Mouse (Mus musculus) cerebellum, adult 2 months (tissue): ENCODE data around the gene Gm10491. TPM values are rescaled to one million over a fixed set of nuclear protein-coding genes. Genes with fewer than 3 reads are reported as not detected.
A peak's percentile ranks its signal among the peaks of the same experiment; 100 is the strongest.

Experiments
- DNase-seq, 2 experiments: peaks; one replicate each; pipeline ENCODE4 v3.0.0; 2021
- H3K27ac ChIP-seq: fragments of 200-500 bp; 2 replicates; pipeline ENCODE4 v1.5.1; 2012; ENCODE audit warnings: low read length, control low read depth, inconsistent platforms; ENCODE audit not compliant: insufficient read depth
- H3K27me3 ChIP-seq: fragments of 200-500 bp; 2 replicates; pipeline ENCODE4 v1.6.1; 2012; ENCODE audit warnings: inconsistent platforms, mild to moderate bottlenecking, low read length, moderate library complexity; ENCODE audit not compliant: control insufficient read depth, insufficient read depth
- H3K4me1 ChIP-seq: fragments of 200-500 bp; 2 replicates; pipeline ENCODE4 v1.6.1; 2011; ENCODE audit warnings: low read length; ENCODE audit not compliant: control insufficient read depth, insufficient read depth
- H3K4me3 ChIP-seq: fragments of 200-500 bp; replicated peaks from 2 replicates; pipeline ENCODE3; 2011; ENCODE audit warnings: mild to moderate bottlenecking, low read depth, low read length, control low read depth; ENCODE audit not compliant: insufficient read depth
- CTCF ChIP-seq: fragments of 200-500 bp; IDR thresholded peaks from 2 replicates; pipeline ENCODE4 v1.5.1; 2011; ENCODE audit warnings: low read depth, mild to moderate bottlenecking, control low read depth, low read length, moderate library complexity, borderline replicate concordance; ENCODE audit not compliant: insufficient read depth
- POLR2A ChIP-seq: fragments of 200-500 bp; IDR thresholded peaks from 2 replicates; pipeline ENCODE4 v1.6.1; 2011; ENCODE audit warnings: low read length, control low read depth, borderline replicate concordance; ENCODE audit not compliant: insufficient read depth
- WGBS: fragments of 180-500 bp; shearing (Covaris S2); methylation state at CpG from one replicate; pipeline ENCODE4 v1.1.7; 2018; 5-methylcytosine and 5-hydroxymethylcytosine counted together
- polyA plus RNA-seq: library from polyadenylated mRNA; depleted of rRNA; stranded (reverse); fragments of >200 nt; gene quantifications from 2 replicates; pipeline ENCODE4 v1.2.3, GENCODE M21; 2012; rRNA removed

Gm10491 gene
- not detected in 2 replicates for polyA plus RNA-seq

DNA sequence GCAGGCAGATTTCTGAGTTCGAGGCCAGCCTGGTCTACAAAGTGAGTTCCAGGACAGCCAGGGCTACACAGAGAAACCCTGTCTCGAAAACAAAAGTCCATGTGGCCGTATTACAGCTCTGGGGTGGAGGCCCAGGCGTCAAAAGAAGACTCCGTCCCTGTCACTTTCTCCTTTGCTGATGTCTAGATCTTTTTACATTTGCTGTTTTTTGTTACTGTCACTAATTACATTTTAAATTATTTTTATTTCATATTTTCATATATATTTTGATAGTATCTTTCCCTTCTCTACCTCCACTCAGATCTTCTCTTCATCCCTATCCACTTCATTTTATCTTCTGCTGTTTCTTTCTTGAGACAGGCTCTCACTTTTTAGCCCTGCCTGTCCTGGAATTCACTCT lies at the start of gene Gm10491:
Gene Gm10491 (minus strand): TSS at position 101 of the 400 bp plus-strand sequence.
- no peak for TF ChIP-seq POLR2A
- no peak for TF ChIP-seq CTCF
- no peaks in the 10 kb centered on the region for H3K4me1 ChIP-seq
- no peaks in the 10 kb centered on the region for H3K27me3 ChIP-seq
- 91% methylated on average over 5 of the region's 5 CpGs for WGBS
- no peak within 1 kb of the TSS for H3K4me3 ChIP-seq
- DNase-seq = no peak
- H3K27ac ChIP-seq = no peak within 1 kb of the TSS

DNA sequence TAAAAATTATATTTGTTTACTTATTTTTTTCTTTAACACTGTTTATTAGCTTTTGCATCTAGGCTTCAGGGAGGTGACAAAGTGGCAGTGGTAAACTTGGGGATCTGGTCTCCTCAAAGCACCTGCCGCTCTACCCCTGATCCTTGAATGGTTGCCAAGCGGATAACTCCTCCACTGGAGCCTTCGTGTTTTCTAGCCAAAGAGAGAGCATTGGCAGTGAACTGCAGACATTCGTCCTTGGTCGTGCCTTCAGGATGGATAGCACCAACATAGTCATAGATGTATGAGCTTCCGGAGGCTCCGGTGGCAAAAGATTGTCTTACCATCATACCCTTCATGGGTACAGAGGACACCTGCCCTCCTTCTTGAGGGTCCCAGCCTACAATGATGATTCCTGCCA lies 42.5 kb upstream of the Gm10491 start:
- no peaks in the 10 kb centered on the region for H3K4me1 ChIP-seq
- no peak for TF ChIP-seq CTCF
- 73% methylated on average over 7 of the region's 7 CpGs for WGBS
- H3K4me3 ChIP-seq = no peak overlapping the region
- DNase-seq = no peak
- H3K27me3 ChIP-seq = no peaks in the 10 kb centered on the region
- no peak overlapping the region for H3K27ac ChIP-seq

DNA sequence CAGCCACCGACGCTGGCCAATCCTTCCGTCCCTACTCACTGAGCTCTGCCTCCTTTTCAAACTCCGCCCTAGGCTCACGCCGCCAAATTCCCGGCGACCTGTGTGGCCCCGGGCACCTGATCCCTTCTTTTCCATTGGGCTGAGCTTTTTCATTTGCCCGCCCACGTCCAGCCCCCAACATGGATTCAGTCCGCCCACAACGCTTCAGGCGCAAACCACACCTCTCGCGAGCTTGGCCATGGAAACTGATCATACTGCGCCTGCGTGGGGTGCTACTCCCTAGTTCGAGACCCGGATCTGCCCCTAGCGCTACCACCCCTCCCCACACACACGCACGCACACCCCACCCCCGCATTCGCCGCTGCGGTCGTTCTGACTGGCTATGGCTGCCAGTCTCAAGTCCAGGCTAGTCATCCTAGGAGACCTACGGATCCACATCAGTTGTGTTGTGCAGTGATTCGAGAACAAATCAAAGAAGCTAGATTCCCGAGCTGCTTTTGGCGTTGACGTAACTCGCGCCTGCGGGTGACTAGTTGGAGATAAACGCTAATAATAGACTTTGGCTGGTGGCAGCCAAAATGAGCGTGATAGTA lies 40.4 kb upstream of the Gm10491 start:
- no peak for TF ChIP-seq CTCF
- peak; percentile 32; the same call in 1 of the 2 replicates for TF ChIP-seq POLR2A
- Histone ChIP-seq H3K4me1 (no peaks in the 10 kb centered on the region), H3K4me3 (peak overlapping the region; percentile 94), H3K27me3 (no peaks in the 10 kb centered on the region), H3K27ac (peak overlapping the region; percentile 65; the same call in 1 of the 2 replicates)
- DNase-seq = peak; percentile 91 to 95
- WGBS = 7% methylated on average over 38 of the region's 38 CpGs

DNA sequence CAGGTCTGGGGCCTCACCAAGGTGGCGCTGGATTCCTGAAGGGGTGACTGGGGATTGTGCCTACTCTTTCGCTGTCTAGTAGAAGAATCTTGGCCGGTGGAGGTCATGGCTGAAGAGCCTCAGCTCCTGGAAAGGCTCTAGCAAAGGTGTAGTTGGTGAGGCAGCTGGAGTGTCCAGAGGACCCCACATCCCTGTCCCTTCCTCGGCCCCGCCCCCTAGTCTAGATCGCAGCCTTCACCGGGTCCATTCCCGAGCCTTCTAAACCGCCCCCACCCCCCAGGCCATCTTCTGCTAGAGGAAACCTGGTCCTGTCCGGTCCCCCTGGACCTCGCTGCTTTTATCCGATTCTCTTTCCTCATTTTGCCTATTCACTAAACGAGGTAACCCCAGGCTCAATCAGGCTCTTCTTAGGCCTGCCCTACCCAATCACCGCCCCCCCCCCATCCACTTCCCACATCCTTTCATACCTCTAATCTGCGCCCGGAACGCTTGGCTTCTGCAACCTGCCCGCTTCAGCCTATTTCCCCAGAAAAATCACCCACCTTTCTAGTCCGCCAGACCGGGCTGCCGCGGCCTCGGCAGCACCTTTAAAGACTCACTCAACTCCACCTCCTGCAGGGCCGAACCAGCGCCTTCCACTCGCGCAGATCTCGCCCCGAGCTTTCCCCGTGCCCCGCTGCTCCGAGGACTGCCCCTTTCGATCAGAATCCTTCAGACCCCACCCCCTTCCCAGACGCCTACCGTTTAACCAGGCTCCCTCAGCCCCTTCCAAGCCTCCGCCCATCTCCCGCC lies 39.7 kb upstream of the Gm10491 start, which contains the start of gene Hdac6:
Gene Hdac6 (minus strand): TSS at position 782 of the 792 bp plus-strand sequence.
- H3K27me3 ChIP-seq = no peaks in the 10 kb centered on the region

DNA sequence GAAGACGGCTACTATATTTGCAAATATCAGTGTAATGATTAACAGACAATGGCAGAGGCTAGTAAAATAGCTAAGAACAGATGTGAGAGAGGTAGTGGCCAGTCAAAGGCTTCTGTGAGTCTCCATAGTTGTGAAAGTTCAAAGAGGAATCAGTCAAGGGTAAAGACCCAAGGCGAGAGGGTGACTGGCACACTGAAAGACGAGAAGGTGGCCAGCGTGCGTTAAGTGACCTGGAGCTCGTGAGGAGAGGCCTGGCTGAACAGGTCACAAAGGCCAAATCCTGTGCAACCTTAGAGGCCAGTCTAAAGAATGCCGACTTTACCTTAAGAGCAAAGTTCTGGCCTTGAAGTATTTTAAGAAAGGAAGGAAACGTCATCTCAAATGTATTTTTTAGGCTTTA lies 38.0 kb upstream of the Gm10491 start:
- H3K27me3 ChIP-seq = no peaks in the 10 kb centered on the region
- H3K4me1 ChIP-seq = no peaks in the 10 kb centered on the region
- H3K4me3 ChIP-seq = no peak overlapping the region
- H3K27ac ChIP-seq = no peak overlapping the region
- 71% methylated on average over 8 of the region's 8 CpGs for WGBS
- no peak for DNase-seq
- TF ChIP-seq CTCF (no peak), POLR2A (no peak)

More for the DNA sequence above, 39.7 kb upstream of the Gm10491 start, which contains the start of gene Hdac6:
- peak; percentile 12 to 26 for DNase-seq
- Histone ChIP-seq H3K4me1 (no peaks in the 10 kb centered on the region), H3K4me3 (peak within 1 kb of the TSS; percentile 94), H3K27ac (peak within 1 kb of the TSS; percentile 65; the same call in 1 of the 2 replicates)
- TF ChIP-seq POLR2A (0 out of 2 replicates have a peak, but pooled peaks have one; percentile 23), CTCF (no peak)
- WGBS = 8% methylated on average over 36 of the region's 37 CpGs

DNA sequence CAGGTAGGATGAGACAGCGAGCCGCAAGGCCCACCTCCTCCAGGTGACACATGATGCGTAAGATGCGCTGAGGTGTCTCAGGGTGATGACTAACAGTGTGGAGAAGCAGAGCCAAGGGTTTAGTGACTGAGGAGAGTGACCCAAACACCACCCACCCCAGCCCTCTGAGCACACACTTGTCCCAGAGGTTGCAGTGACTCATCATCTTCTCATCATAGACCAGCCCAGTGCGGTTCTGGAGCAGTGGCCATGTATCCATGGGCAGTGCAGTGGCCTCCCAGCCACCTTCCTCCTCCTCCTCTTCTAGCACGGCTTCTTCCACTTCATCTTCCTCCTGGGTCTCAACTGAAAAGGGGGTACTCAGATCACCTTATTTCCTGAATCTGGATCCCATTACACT lies 30.0 kb upstream of the Gm10491 start:
- DNase-seq = no peak
- Histone ChIP-seq H3K4me1 (no peaks in the 10 kb centered on the region), H3K27ac (no peak overlapping the region), H3K27me3 (no peaks in the 10 kb centered on the region), H3K4me3 (no peak overlapping the region)
- TF ChIP-seq POLR2A (no peak), CTCF (no peak)
- WGBS = 95% methylated on average over 6 of the region's 6 CpGs

DNA sequence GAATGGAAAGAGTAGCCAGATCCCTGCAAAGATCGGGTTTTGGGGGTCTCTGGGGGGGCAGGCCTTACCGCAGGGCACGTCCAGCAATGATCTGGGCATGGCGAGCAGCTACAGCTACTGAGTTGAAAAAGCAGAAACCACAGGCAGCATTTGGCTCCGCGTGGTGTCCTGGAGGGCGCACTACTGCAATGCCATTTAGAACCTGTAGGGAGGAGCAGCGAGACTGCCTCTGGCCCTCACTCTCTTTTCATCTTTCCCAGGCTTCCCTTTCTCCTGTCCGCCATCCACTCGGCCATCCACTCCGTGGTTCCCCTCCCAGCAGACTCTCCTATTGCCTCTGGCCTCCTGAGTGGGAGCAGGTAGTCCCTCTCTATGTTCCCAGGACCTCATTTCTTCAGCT lies 29.2 kb upstream of the Gm10491 start:
- whole genome bisulfite sequencing = 39% methylated on average over 10 of the region's 11 CpGs
- Histone ChIP-seq H3K27ac (no peak overlapping the region), H3K4me3 (no peak overlapping the region), H3K4me1 (no peaks in the 10 kb centered on the region), H3K27me3 (no peaks in the 10 kb centered on the region)
- DNase-seq = no peak
- 0 out of 2 replicates have a peak, but pooled peaks have one; percentile 17 for TF ChIP-seq CTCF
- no peak for TF ChIP-seq POLR2A
